Mouse (Mus musculus): ENCODE measurements around the gene Arhgef28. TPM values are rescaled to one million over a fixed set of nuclear protein-coding genes. Genes with fewer than 3 reads are reported as not detected.

Gene Arhgef28
- polyA plus RNA-seq, 1 experiment from 2014 or later, result 10.3 TPM

DNA sequence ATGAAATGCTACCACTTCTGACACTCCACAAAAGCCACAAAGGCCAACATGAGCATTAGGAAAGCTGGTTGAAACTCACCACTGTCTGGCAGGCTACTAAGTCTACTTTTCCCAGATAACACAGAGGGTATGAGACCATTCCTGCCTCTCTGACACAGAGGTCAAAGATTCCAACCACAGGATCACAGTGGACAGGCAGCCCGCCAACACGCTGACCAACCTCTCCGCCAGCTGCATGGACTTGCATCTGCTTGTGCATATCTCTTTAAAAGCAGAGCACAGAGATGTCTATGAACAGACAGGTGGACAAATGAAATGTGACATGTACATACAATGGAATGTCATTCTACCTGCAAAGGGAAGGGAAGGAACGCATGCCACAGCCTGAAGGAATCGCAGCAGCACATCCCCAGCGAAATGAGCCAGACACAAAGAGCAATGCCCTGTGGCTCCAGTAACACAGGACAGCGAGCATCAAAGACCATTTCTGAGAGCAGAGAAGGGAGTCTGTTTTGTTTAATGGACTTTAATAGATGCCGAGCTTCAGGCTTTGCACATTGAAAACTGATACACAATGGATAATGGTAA, 59.6 kb downstream of the Arhgef28 start:
- no peak overlapping the region for H3K9ac ChIP-seq (ENCODE audit: low read length)
- H3K4me1 ChIP-seq (ENCODE audit: control insufficient read depth, insufficient read depth, low read length), result peaks cover 11% of the 10 kb centered on the region
- H3K9me3 ChIP-seq (replicated peaks; ENCODE audit: control insufficient read depth, low read length), result no peaks in the 10 kb centered on the region
- no peak overlapping the region for H3K4me2 ChIP-seq (ENCODE audit: low read depth, low read length)
- H3K27ac ChIP-seq (ENCODE audit: low read length), result no peak overlapping the region
- 77% methylated on average over 8 of the region's 8 CpGs for WGBS
- no peaks in the 10 kb centered on the region for H3K27me3 ChIP-seq (ENCODE audit: control insufficient read depth, insufficient read depth, low read length)
- no peak for ATAC-seq (replicated peaks; ENCODE audit: extremely low read depth, insufficient read depth, low FRiP score)
- no peaks in the 10 kb centered on the region for H3K36me3 ChIP-seq (ENCODE audit: control insufficient read depth, insufficient read depth)
- no peak overlapping the region for H3K4me3 ChIP-seq (ENCODE audit: low read length)

DNA sequence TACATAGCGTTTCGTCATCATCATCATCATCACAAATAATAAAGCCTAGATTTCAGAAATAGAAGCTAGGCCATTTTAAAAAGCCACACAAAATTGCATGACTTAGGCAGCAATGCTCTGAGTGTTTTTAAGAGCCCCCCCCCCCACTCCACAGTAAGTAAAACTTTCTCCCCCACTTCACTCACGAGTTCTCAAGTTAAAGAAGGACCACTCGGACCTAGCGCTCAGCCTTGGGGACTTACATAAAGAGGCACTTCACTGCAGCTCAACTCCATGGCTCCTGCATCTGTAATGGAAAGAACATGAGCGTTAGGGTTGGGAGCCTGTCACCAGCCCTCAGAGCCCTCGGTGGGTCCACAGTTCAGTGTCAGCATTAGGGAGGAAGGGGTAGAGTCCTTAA, 60.9 kb downstream of the Arhgef28 start:
- H3K27ac ChIP-seq (ENCODE audit: low read length), result no peak overlapping the region
- no peaks in the 10 kb centered on the region for H3K36me3 ChIP-seq (ENCODE audit: control insufficient read depth, insufficient read depth)
- H3K4me1 ChIP-seq (ENCODE audit: control insufficient read depth, insufficient read depth, low read length), result peaks cover 11% of the 10 kb centered on the region
- H3K9me3 ChIP-seq (replicated peaks; ENCODE audit: control insufficient read depth, low read length), result no peaks in the 10 kb centered on the region
- no peak for ATAC-seq (replicated peaks; ENCODE audit: extremely low read depth, insufficient read depth, low FRiP score)
- H3K4me2 ChIP-seq (ENCODE audit: low read depth, low read length), result no peak overlapping the region
- H3K9ac ChIP-seq (ENCODE audit: low read length), result no peak overlapping the region
- 77% methylated on average over 7 of the region's 7 CpGs for WGBS
- H3K27me3 ChIP-seq (ENCODE audit: control insufficient read depth, insufficient read depth, low read length), result no peaks in the 10 kb centered on the region
- H3K4me3 ChIP-seq (ENCODE audit: low read length), result no peak overlapping the region

- Histone ChIP-seq H3K9ac (ENCODE audit: low read length) (no peak overlapping the region), H3K36me3 (ENCODE audit: control insufficient read depth, insufficient read depth) (no peaks in the 10 kb centered on the region), H3K4me1 (ENCODE audit: control insufficient read depth, insufficient read depth, low read length) (peaks cover 5% of the 10 kb centered on the region), H3K4me2 (ENCODE audit: low read depth, low read length) (no peak overlapping the region), H3K27me3 (ENCODE audit: control insufficient read depth, insufficient read depth, low read length) (no peaks in the 10 kb centered on the region), H3K27ac (ENCODE audit: low read length) (no peak overlapping the region), H3K4me3 (ENCODE audit: low read length) (no peak overlapping the region), H3K9me3 (replicated peaks; ENCODE audit: control insufficient read depth, low read length) (no peaks in the 10 kb centered on the region)
- no peak for ATAC-seq (replicated peaks; ENCODE audit: extremely low read depth, insufficient read depth, low FRiP score)
- 92% methylated on average over 10 of the region's 10 CpGs for WGBS
Observed at GRCm38 (mm10) chr13:98143000-98143399, 63.2 kb downstream of the Arhgef28 start.

GRCm38 (mm10) chr13:98140626-98141025, 65.6 kb downstream of the Arhgef28 start:
- H3K9ac ChIP-seq (ENCODE audit: low read length), result no peak overlapping the region
- no peaks in the 10 kb centered on the region for H3K9me3 ChIP-seq (replicated peaks; ENCODE audit: control insufficient read depth, low read length)
- no peak overlapping the region for H3K27ac ChIP-seq (ENCODE audit: low read length)
- H3K36me3 ChIP-seq (ENCODE audit: control insufficient read depth, insufficient read depth), result no peaks in the 10 kb centered on the region
- H3K4me3 ChIP-seq (ENCODE audit: low read length), result no peak overlapping the region
- 74% methylated on average over 9 of the region's 9 CpGs for WGBS
- H3K4me2 ChIP-seq (ENCODE audit: low read depth, low read length), result no peak overlapping the region
- H3K27me3 ChIP-seq (ENCODE audit: control insufficient read depth, insufficient read depth, low read length), result no peaks in the 10 kb centered on the region
- H3K4me1 ChIP-seq (ENCODE audit: control insufficient read depth, insufficient read depth, low read length), result 0 out of 2 replicates have a peak, but pooled peaks cover 2% of the 10 kb centered on the region
- no peak for ATAC-seq (replicated peaks; ENCODE audit: extremely low read depth, insufficient read depth, low FRiP score)

GRCm38 (mm10) chr13:98138786-98139185, 67.5 kb downstream of the Arhgef28 start:
- WGBS, result 68% methylated on average over 4 of the region's 4 CpGs
- Histone ChIP-seq H3K4me2 (ENCODE audit: low read depth, low read length) (no peak overlapping the region), H3K4me3 (ENCODE audit: low read length) (no peak overlapping the region), H3K27ac (ENCODE audit: low read length) (no peak overlapping the region), H3K36me3 (ENCODE audit: control insufficient read depth, insufficient read depth) (no peaks in the 10 kb centered on the region), H3K27me3 (ENCODE audit: control insufficient read depth, insufficient read depth, low read length) (no peaks in the 10 kb centered on the region), H3K4me1 (ENCODE audit: control insufficient read depth, insufficient read depth, low read length) (0 out of 2 replicates have a peak, but pooled peaks cover 2% of the 10 kb centered on the region), H3K9ac (ENCODE audit: low read length) (no peak overlapping the region), H3K9me3 (replicated peaks; ENCODE audit: control insufficient read depth, low read length) (no peaks in the 10 kb centered on the region)
- ATAC-seq (replicated peaks; ENCODE audit: extremely low read depth, insufficient read depth, low FRiP score), result no peak

GRCm38 (mm10) chr13:98135890-98136555, 70.2 kb downstream of the Arhgef28 start:
- no peaks in the 10 kb centered on the region for H3K27me3 ChIP-seq (ENCODE audit: control insufficient read depth, insufficient read depth, low read length)
- 48% methylated on average over 12 of the region's 12 CpGs for WGBS
- no peak overlapping the region for H3K9ac ChIP-seq (ENCODE audit: low read length)
- no peak for ATAC-seq (replicated peaks; ENCODE audit: extremely low read depth, insufficient read depth, low FRiP score)
- no peak overlapping the region for H3K4me2 ChIP-seq (ENCODE audit: low read depth, low read length)
- no peak overlapping the region for H3K27ac ChIP-seq (ENCODE audit: low read length)
- H3K4me3 ChIP-seq (ENCODE audit: low read length), result no peak overlapping the region
- no peaks in the 10 kb centered on the region for H3K9me3 ChIP-seq (replicated peaks; ENCODE audit: control insufficient read depth, low read length)
- H3K36me3 ChIP-seq (ENCODE audit: control insufficient read depth, insufficient read depth), result no peaks in the 10 kb centered on the region
- 0 out of 2 replicates have a peak, but pooled peaks cover 2% of the 10 kb centered on the region for H3K4me1 ChIP-seq (ENCODE audit: control insufficient read depth, insufficient read depth, low read length)

GRCm38 (mm10) chr13:98132951-98133350, 73.3 kb downstream of the Arhgef28 start:
- 0 out of 2 replicates have a peak, but pooled peaks cover 2% of the 10 kb centered on the region for H3K4me1 ChIP-seq (ENCODE audit: control insufficient read depth, insufficient read depth, low read length)
- H3K4me2 ChIP-seq (ENCODE audit: low read depth, low read length), result no peak overlapping the region
- H3K27ac ChIP-seq (ENCODE audit: low read length), result no peak overlapping the region
- H3K9ac ChIP-seq (ENCODE audit: low read length), result no peak overlapping the region
- no peaks in the 10 kb centered on the region for H3K9me3 ChIP-seq (replicated peaks; ENCODE audit: control insufficient read depth, low read length)
- 68% methylated on average over 5 of the region's 5 CpGs for WGBS
- ATAC-seq (replicated peaks; ENCODE audit: extremely low read depth, insufficient read depth, low FRiP score), result no peak; the same call in 1 of the 2 replicates
- H3K4me3 ChIP-seq (ENCODE audit: low read length), result no peak overlapping the region
- no peaks in the 10 kb centered on the region for H3K27me3 ChIP-seq (ENCODE audit: control insufficient read depth, insufficient read depth, low read length)
- H3K36me3 ChIP-seq (ENCODE audit: control insufficient read depth, insufficient read depth), result no peaks in the 10 kb centered on the region

- Histone ChIP-seq H3K4me2 (ENCODE audit: low read depth, low read length) (no peak overlapping the region), H3K4me3 (ENCODE audit: low read length) (no peak overlapping the region), H3K27me3 (ENCODE audit: control insufficient read depth, insufficient read depth, low read length) (no peaks in the 10 kb centered on the region), H3K9me3 (replicated peaks; ENCODE audit: control insufficient read depth, low read length) (no peaks in the 10 kb centered on the region), H3K27ac (ENCODE audit: low read length) (no peak overlapping the region), H3K4me1 (ENCODE audit: control insufficient read depth, insufficient read depth, low read length) (0 out of 2 replicates have a peak, but pooled peaks cover 4% of the 10 kb centered on the region), H3K36me3 (ENCODE audit: control insufficient read depth, insufficient read depth) (no peaks in the 10 kb centered on the region), H3K9ac (ENCODE audit: low read length) (no peak overlapping the region)
- 76% methylated on average over 6 of the region's 6 CpGs for WGBS
- no peak for ATAC-seq (replicated peaks; ENCODE audit: extremely low read depth, insufficient read depth, low FRiP score)
Observed at GRCm38 (mm10) chr13:98132264-98132663, 74.0 kb downstream of the Arhgef28 start.

GRCm38 (mm10) chr13:98125666-98126065, 80.6 kb downstream of the Arhgef28 start:
- ATAC-seq (replicated peaks; ENCODE audit: extremely low read depth, insufficient read depth, low FRiP score), result no peak
- H3K27ac ChIP-seq (ENCODE audit: low read length), result no peak overlapping the region
- H3K9ac ChIP-seq (ENCODE audit: low read length), result no peak overlapping the region
- WGBS, result 40% methylated on average over 5 of the region's 5 CpGs
- no peaks in the 10 kb centered on the region for H3K9me3 ChIP-seq (replicated peaks; ENCODE audit: control insufficient read depth, low read length)
- peaks cover 19% of the 10 kb centered on the region for H3K4me1 ChIP-seq (ENCODE audit: control insufficient read depth, insufficient read depth, low read length)
- no peak overlapping the region for H3K4me3 ChIP-seq (ENCODE audit: low read length)
- no peaks in the 10 kb centered on the region for H3K27me3 ChIP-seq (ENCODE audit: control insufficient read depth, insufficient read depth, low read length)
- no peaks in the 10 kb centered on the region for H3K36me3 ChIP-seq (ENCODE audit: control insufficient read depth, insufficient read depth)
- no peak overlapping the region for H3K4me2 ChIP-seq (ENCODE audit: low read depth, low read length)

Measured in heart, embryonic 16.5 days (tissue).